Mouse (Mus musculus) frontal cortex, postnatal 25 days (tissue): ENCODE measurements at regions not wholly inside any gene's neighbourhood (a gene's known extent, or its start where the extent isn't known, plus 50 kb on each side); places are given as distances from the start of the nearest gene placed in this dataset.

Experiments
- DNase-seq, 2 experiments: peaks; one replicate each; pipeline ENCODE4 v3.0.0; 2022; ENCODE audit warnings: low spot score in 2 of 2

DNA sequence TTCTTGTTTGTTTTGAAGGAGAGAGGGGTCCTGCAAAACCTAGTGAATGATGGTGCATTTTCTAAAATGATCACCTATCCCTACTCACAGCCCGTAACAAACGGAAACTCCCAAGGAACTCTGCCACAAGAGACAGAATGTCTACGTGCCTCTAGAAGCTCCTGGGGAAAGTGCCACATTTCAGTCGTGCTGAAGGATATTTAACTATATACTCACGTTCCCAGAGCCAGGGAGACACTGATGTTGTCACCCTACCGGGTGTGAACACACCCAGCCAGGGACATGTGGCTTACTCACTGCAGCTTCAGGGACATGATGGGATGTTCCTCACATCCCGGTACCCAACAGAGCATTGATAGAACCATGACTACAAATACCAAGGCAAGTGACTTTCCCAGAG lies 456.7 kb downstream of the Irx1 start:
- no peak for DNase-seq

DNA sequence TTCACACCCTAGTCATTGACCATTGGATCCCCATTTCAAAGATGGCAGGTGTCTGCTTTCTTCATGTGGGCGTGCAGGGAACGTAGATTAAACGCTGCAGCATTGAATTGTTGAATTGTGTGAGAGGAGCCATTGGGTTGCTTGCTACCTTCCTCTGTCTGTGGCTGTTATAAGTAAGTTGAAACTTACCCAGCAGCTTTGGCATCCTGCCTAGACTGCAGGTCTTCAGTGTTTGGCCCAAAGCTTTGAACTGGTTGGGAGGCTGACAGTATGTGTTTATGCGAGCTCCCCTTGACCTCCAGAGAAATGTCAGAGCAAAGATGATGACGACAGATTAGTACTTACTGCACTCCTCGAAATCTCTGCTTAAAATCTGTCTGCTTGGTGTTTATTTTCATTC lies 473.8 kb downstream of the Irx1 start:
- no peak for DNase-seq

GRCm38 (mm10) chr13:71481205-71481604 lies 482.3 kb downstream of the Irx1 start:
- DNase-seq: no peak

- no peak for DNase-seq
Measured at GRCm38 (mm10) chr13:71461552-71461951, 502.0 kb downstream of the Irx1 start.

DNA sequence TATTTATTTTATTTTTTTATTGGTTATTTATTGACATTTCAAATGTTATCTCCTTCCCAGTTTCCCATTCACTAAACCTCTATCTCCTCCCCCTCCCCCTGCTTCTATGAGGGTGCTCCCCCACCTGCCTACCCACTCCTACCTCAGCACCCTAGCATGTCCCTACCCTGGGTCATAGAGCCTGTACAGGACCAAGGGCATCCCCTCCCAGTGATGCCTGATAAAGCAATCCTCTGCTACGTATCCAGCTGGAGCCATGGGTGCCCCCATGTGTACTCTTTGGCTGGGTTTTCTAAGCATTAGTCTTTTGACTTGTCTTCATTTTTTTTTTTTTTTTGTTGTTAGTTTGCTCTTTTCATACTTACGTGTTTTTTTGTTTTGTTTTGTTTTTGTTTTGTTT lies 502.9 kb downstream of the Irx1 start:
- DNase-seq: no peak

GRCm38 (mm10) chr13:71460097-71460496 lies 503.4 kb downstream of the Irx1 start:
- no peak for DNase-seq

GRCm38 (mm10) chr13:71459022-71459536 lies 504.4 kb downstream of the Irx1 start:
- DNase-seq: peak in 1 of 2 experiments; percentile 3

DNA sequence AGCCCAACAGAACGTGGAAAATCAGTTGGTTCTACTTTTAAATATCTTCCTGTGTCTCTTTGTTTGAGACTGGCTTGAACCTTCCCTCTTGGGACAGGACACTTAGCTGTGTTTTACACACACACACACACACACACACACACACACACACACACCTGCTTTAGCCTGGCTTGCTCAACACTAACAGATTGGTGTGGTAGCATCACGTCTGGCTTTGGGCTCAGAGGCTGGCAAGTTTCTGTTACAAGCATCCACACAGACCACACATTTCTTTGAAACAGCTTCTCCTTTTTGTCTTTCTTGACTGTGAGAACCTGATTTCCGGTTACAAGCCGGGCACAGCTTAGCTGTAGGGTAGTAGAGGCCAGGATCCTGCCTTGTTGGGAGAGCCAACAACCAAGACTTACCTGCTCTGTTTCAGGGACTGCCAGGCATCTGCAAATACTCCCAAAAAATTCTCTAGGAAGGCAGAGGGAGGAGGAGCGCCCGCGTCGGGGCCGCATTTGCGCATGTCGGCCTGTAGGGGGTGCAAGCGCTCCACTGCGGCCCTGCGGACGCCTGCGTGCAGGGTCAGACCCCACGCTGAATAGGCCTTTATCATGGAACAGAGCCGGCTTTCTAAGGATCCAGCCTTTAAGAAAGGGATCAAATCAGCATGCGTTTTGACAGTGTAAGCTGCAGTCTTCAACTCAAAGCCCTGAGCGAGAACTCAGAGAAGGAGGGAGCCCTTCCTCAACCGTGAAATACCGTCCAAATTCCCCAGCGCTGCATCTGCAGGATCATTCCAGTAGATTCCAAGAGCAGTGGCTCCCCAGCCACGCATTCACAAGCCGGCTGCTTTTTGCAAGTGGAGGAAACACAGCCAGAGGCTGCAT lies 505.2 kb downstream of the Irx1 start:
- peak; percentile 47 to 54 for DNase-seq

DNA sequence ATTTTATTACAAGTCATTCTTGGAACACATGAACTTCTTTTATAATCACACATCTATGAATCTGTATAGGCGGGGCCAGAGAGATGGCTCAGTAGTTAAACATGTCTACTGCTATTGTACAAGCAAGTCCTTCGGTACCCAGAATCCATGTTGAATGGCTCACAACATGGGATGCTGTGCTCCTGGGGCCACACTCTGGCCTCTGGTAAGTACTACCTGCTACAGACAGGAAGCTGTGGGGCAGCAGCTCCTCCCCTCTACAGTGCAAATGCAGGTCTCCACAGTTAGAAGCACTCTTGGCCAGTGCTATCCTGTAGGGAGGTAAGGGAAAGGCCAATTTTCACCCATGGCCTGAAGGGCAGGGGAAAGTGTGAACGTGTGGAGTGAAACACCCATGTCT lies 506.0 kb downstream of the Irx1 start:
- no peak for DNase-seq

DNA sequence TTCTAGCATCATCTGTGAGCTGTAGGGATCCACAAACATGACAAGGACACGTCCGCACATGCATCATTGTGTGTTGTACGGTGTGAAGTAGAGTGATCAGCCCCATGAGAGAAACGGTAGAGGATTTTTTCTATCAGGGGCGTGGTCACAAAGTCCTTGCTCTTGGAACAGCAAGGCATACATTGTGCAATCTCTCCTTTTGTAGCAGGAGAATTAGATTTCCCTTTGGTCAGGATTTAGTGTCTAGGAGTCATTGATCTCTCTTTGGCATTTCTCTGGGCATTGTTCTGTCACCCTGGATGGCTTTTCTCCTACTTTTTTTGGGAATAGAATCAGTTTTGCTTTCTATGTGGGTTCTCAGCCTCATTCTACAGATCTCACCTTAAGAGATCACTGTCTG lies 511.3 kb downstream of the Irx1 start:
- no peak for DNase-seq

- DNase-seq: no peak
Measured at GRCm38 (mm10) chr13:71437601-71438099, 525.9 kb downstream of the Irx1 start.

- peak; percentile 4 to 17 for DNase-seq
Measured at GRCm38 (mm10) chr13:71403654-71404560, 559.6 kb downstream of the Irx1 start.

DNA sequence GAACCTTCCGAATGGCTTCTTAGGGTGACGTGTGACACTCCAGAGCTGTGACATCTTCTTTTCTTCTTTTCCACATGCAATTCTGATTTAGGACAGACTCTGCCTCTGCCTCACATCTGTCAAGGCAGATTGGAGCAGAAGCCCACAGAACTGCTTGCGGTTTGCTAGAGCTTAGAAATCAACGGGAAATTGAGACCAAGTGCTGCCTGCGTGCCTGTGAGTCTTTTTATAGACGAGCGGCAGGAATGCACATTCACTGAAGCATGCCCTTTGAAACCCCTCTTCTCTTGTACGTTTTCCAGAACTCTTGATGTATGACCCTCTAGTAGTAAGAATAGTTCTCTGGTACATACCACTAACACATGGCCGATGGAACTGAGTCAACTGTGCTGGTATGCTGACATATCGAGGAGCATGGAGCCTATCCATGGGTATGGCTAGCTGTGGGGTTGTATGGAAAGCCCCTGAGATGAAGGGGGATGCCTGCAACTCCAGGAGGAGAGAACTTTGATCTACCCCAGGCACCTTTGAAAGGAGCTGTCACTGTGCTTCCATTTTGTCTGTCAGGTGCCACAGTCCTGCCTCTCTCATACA lies 552.2 kb upstream of the Adamts16 start:
- DNase-seq: no peak

GRCm38 (mm10) chr13:71378641-71379040 lies 537.0 kb upstream of the Adamts16 start:
- DNase-seq: no peak

DNA sequence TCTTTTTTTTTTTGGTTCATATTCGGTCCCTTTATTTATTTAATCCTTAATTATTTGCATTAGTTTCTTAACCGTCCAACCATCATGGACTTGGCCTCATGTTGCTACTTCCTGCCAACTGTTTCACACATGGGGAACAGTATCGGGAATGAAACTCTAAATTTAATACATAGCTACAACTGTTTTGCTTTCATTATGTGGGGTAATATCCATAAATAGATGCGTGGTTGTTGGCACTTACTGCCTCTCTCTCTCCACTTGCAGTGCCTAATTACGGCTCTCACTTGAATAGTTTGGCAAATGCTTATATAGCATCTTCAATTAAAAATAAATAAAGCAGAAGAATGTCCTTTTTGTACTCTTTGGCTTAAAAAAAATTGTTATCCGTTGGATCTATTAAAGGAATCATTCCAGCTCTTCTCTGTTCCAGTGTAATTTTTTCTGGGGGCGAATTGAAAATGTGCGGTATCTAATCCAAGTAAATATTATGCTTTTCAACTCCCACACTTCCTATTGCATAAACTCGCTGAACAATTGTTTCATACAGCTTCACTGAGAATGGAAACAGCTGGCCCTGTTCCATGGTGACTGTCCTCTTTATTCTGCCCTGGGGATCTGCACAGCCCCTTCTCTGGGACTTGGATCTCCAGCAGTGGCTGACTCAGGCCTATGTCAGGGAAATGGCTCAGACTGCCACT lies 534.4 kb upstream of the Adamts16 start:
- peak in 1 of 2 experiments; percentile 11 for DNase-seq

- no peak for DNase-seq
Measured at GRCm38 (mm10) chr13:71372701-71373685, 531.4 kb upstream of the Adamts16 start.

GRCm38 (mm10) chr13:71369832-71370231 lies 528.2 kb upstream of the Adamts16 start:
- DNase-seq: no peak

- no peak for DNase-seq
Measured at GRCm38 (mm10) chr13:71365261-71365660, 523.6 kb upstream of the Adamts16 start.

GRCm38 (mm10) chr13:71362311-71362710 lies 520.7 kb upstream of the Adamts16 start:
- no peak for DNase-seq

DNA sequence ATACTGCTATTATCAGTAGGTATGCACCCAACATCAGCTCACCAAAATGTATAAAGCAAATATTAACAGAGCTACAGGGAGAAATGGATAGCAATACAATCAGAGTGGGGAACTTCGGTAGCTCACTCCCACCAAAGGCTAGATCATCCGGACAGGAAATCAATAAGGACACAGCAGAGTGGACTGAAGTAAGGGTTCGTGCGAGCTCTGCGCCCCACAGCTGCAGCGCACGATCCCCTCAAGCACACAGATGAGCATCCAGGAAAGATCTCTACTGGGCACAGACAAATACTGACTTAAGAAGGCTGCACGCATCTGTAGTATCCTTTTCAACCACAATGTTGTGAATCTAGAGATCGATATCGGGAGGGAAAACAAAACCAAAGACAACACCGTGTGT lies 517.5 kb upstream of the Adamts16 start:
- DNase-seq: no peak
